Mouse (Mus musculus) left cerebral cortex, adult 9 months (tissue): ENCODE measurements around the gene Syncrip.
"Not testable (repeated sequence)": the region's sequence is repeated elsewhere in the genome, so short reads cannot be mapped to it uniquely, and the experiment has no call there.

Source experiments
- DNase-seq, 2 experiments: peaks; one replicate each; pipeline ENCODE4 v3.0.0; 2022; ENCODE audit warnings: low spot score in 2 of 2

Syncrip gene

DNA sequence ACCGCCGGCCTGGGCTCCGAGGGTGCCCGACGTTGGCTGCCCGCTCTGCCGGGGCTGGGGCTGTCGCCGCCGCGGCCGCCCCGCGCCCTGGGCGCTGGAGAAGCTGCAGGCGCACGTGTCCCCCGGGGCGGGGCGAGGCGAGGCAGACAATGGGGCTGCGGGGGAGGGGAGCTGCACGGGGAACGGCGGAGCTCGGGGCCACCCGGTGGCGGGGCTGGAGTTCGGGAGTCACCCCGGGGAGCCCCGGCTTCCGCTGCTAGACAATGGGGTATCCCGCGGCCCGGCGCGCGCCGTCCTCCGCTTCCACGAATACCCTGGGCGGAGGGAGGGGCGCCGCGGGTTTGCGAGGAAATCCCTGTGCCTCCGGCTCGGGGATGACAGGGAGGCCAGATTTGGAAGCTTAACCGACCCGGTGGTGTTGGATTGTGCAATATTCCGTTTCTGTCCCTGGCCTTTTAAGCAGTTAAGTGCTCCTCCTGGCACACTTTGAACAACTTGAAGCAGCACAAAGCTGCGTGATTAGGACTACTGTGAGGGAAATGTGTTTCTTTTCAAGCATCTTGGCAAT is 539 bp upstream of the Syncrip start:
- peak in 1 of 2 experiments; percentile 82 for DNase-seq

- DNase-seq: peak in 1 of 2 experiments; percentile 22
These were observed 598 bp downstream of the Syncrip start for GRCm38 (mm10) chr9:88481791-88482160.

- peak in 1 of 2 experiments; percentile 19 for DNase-seq
These were observed 1.1 kb downstream of the Syncrip start for GRCm38 (mm10) chr9:88481061-88481790.

- DNase-seq: no peak
These were observed 2.3 kb downstream of the Syncrip start for GRCm38 (mm10) chr9:88480120-88480519.

- no peak for DNase-seq
These were observed 6.2 kb downstream of the Syncrip start for GRCm38 (mm10) chr9:88476138-88476537.

DNA sequence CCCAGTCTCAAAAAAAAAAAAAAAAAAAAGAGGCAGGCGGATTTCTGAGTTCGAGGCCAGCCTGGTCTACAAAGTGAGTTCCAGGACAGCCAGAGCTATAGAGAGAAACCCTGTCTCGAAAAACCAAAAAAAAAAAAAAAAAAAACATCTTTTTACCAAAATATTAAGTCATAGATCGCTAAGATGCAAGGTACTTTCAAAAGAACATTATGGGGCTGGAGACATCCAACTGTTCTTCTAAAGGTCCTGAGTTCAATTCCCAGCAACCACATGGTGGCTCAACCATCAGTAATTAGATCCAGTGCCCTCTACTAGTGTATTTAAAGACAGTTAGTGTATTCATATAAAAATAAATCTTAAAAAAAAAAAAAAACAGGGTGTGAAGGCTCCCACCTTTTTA is 21.4 kb downstream of the Syncrip start:
- not testable (repeated sequence) for DNase-seq

DNA sequence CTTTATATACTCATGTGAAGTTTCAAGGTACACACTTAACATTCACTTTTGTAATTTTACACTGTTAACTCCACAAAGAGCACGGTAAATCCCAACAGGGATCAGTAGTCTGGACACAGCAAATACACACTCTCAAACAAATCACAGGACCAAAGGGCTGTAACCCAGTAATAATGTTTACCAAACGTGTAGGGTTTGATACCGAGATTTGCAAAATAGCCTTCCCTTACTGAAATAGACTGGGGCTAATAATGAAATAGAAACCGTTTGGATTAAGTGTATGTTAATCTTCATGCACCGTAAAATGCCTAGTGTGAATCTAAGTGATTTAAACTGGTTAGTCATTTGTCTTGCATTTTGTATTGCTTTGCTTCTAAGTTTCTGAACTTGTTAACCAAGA is 42.4 kb downstream of the Syncrip start:
- no peak for DNase-seq

DNA sequence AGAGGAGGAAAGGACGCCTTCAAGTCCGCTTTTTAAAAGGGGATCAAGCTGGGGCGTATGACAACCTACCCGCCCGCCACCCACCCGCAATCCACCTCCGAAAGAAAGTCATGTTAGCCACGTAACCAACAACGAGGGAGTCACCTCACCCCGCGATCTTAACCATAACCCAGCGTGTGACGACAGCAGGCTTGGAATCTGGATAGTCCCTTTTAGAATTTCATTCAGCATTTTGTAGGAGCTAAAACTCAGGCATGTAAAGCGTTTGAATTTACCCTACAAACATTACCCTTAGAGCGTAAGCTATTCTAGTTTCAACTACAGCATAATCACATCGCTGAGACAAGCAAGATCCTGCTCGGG is 43.2 kb downstream of the Syncrip start:
- no peak for DNase-seq

DNA sequence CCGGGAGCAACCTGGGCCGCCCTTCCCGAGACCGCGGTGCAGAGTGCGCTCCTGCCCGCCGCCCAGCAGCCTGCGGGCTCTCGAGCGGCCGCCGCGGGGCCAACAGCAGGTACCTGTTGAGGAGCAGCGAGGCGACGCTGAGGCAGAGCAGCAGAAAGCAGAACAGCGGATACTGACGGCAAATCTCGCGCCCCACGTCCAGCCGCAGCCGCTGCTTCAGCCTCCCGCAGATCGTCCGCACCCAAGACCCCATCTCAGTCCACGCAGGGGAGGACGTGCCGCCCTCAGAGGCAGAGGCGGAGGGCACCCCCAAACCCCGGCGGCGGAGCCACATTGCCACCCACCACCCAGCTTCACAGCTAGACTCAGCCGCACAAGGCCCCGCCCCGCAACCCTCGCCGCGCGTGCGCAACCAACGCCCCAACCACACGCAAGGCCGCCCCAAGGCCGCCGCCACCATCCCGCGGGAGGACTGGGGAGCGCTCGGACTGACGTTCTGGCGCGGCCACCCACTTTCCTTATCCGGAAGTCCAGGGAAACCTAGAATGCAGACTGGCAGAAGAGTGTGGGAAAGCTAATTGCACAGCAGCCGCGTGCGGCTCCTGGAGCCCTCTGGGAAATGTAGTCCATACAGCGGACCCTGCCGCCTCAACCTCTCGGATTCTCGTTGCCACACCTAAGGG is 43.7 kb downstream of the Syncrip start, which contains the start of gene Snx14:
Gene Snx14 (minus strand): TSS at position 404 of the 683 bp plus-strand sequence.
- peak; percentile 93 to 98 for DNase-seq

DNA sequence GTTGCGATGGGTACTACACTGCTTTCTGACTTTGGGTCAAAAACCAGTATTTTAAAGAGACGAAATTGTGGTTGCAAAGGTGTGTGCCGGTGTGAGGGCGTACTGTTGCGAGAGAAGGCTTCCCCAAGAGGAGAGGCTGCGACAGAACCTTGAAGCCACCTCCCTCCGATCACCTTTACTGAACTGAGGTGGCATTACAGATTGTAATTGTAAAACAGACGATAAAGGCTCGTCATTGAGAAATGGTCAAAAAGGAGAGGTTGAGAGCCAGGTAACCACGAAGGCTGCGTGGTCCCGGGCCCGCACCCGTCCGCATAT is 44.2 kb downstream of the Syncrip start:
- DNase-seq: no peak

DNA sequence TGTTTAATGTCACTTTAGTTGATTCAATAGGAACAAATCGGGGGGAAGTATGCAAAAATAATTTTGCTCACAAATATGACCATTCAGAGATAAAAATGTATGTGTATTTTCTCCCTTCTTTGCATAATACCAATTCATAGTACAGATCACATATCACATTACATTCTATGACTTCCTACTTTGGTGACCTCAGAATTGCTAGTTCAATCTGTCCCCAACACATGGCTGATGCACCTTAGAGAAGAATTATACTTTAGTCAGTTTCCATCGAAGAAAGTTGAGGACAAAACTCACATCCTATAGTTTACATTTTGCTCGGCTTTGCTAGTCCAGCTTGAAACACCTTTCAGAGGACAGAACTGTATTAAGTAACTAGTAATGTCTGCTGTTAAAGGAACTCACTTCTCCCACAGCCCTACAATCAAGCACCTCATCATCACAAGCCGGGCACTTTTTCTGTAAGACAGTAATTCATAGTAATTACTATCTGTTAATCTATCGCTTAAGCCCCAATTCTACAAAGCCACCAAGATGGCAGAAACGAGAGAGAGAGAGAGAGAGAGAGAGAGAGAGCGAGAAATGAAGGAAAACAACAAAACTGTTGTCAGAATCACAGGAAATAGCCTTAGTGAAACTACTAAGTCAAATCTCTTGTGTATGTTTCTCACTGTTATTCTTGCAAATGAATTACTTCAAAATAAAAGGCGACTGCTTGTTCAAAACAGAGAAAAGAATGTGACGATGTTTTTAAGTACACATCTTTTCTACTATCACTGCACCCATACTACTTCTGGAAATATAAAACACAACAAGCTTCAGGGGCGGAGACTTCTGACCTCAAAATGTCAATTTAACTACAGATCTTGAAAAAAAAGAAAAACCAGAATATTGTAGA is 44.8 kb downstream of the Syncrip start:
- DNase-seq: no peak

GRCm38 (mm10) chr9:88424356-88424755 is 58.0 kb downstream of the Syncrip start:
- DNase-seq: no peak

DNA sequence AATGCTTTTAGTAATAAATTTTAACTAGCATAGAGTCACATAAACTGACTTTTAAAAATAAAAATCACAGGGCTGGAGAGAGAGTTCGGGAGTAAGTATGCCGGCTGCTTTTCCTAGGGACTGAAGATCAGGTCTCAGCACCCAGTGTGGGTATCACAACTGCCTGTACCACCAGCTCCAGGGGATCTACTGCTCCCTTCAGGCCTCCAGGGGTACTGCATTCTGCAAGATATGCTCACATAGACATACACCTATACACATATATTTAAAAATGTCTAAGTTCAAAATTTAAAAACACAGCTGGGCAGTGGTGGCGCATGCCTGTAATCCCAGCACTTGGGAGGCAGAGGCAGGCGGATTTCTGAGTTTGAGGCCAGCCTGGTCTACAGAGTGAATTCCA is 59.9 kb downstream of the Syncrip start:
- no peak for DNase-seq

DNA sequence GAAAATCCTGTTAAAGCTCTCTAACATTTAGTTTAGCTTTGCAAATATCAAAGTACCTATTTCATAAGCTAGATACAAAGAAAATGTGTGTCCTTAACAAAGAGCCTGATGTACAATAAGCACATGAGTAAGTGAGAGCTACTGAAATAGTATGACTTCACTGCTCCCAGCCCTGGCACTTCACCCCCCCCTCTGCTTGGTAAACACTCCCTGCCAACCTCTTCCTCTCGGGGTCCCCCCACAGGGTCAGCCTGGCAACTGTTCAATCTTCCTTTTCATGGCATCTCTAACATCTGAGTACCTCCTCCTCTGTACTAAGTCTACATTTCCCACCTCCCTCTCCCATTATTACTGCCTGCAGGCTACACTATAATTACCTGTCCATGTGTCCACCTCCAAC is 65.6 kb downstream of the Syncrip start:
- no peak for DNase-seq

- DNase-seq: no peak
These were observed 72.4 kb downstream of the Syncrip start for GRCm38 (mm10) chr9:88409978-88410377.

DNA sequence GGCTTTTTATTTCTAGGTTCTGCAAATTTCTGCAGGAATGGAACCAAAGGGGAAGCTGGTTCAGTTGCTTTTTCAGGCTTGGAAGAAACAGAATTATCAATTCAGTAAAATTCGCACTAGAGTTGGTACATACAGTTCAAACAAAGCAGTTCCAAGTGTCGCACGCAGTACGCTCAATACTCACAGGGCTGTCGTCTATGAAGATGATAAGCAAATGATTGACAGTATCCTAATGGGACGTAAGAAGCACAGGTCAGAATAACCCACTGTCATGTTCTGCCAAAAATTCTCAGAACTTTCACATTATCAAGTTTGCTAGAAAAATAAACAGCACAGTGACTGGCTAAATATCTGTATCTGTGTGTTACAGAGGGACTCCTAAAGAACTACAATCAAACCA is 77.9 kb downstream of the Syncrip start:
- no peak for DNase-seq

- DNase-seq: peak in 1 of 2 experiments; percentile 11
These were observed 78.3 kb downstream of the Syncrip start for GRCm38 (mm10) chr9:88404088-88404487.

DNA sequence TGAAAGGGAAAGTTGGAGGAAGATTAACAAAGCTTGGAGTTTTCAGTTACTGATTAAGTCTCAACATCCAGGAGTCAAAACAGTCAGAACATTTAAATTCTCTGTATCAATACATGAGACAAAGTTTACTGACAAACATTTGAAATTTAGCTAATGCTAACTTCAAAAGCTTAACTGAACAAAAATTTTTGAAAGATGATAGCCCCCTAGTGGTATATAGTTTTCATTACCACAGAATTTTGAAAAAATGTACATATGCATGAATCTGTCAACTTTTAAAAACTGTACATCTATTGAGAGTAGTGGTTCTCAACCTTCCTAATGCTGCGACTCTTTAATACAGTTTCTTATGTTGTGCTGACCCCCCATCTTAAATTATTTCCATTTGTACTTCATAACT is 83.9 kb downstream of the Syncrip start:
- no peak for DNase-seq
